Mouse (Mus musculus) midbrain, embryonic 16.5 days (tissue): ENCODE measurements around the gene Mzt1. TPM values are rescaled to one million over a fixed set of nuclear protein-coding genes. Genes with fewer than 3 reads are reported as not detected.

Experiments used
- ATAC-seq: fragments of 200-750 bp; cut with Nextera tagmentation; 2 replicates; pipeline ENCODE4 v1.8.0; 2017; ENCODE audit warnings: moderate TSS enrichment
- H3K27ac ChIP-seq: fragments of 300-500 bp; sonication (generic); 2 replicates; pipeline ENCODE4 v1.5.1; 2014; ENCODE audit warnings: mild to moderate bottlenecking, low read length, mixed read lengths
- H3K27me3 ChIP-seq: fragments of 300-500 bp; sonication (generic); 2 replicates; pipeline ENCODE4 v1.6.1; 2014; ENCODE audit warnings: low read depth, low read length, mixed read lengths; ENCODE audit not compliant: control insufficient read depth, insufficient read depth
- H3K36me3 ChIP-seq: fragments of 300-500 bp; sonication (generic); 2 replicates; pipeline ENCODE4 v1.6.1; 2014; ENCODE audit warnings: mild to moderate bottlenecking, low read length, moderate library complexity, mixed read lengths; ENCODE audit not compliant: control insufficient read depth, insufficient read depth
- H3K4me1 ChIP-seq: fragments of 300-500 bp; sonication (generic); 2 replicates; pipeline ENCODE4 v1.6.1; 2014; ENCODE audit warnings: mild to moderate bottlenecking, low read length, mixed read lengths; ENCODE audit not compliant: control insufficient read depth, insufficient read depth
- H3K4me2 ChIP-seq: fragments of 300-500 bp; sonication (generic); 2 replicates; pipeline ENCODE4 v1.6.1; 2014; ENCODE audit warnings: mild to moderate bottlenecking, low read length, mixed read lengths
- H3K4me3 ChIP-seq: fragments of 300-500 bp; sonication (generic); 2 replicates; pipeline ENCODE4 v1.5.1; 2014; ENCODE audit warnings: low read depth, mild to moderate bottlenecking, low read length, moderate library complexity, mixed read lengths
- H3K9ac ChIP-seq: fragments of 300-500 bp; sonication (generic); 2 replicates; pipeline ENCODE4 v1.6.1; 2014; ENCODE audit warnings: low read depth, low read length, mixed read lengths
- H3K9me3 ChIP-seq: fragments of 300-500 bp; sonication (generic); replicated peaks from 2 replicates; pipeline ENCODE4 v1.6.1; 2014; ENCODE audit warnings: mild to moderate bottlenecking, low read length, mixed read lengths; ENCODE audit not compliant: control insufficient read depth, poor library complexity, severe bottlenecking
- WGBS: fragments of 180-500 bp; shearing (Covaris S2); extraction: QIAGEN DNeasy Blood & Tissue Kit; methylation state at CpG from one replicate; pipeline ENCODE4 v1.1.7; 2014; 5-methylcytosine and 5-hydroxymethylcytosine counted together
- polyA plus RNA-seq: library from polyadenylated mRNA; unstranded; fragments of >200 nt; fragmentation: Nextera tagmentation; extraction: Ambion mirVana; gene quantifications from 2 replicates; pipeline ENCODE4 v1.2.1, GENCODE M21; 2015

Mzt1 gene
- polyA plus RNA-seq, 1 experiment from 2014 or later: 103 TPM

GRCm38 (mm10) chr14:98992482-98992881, 53.5 kb downstream of the Mzt1 start:
- H3K36me3 ChIP-seq: no peaks in the 10 kb centered on the region
- ATAC-seq: no peak

GRCm38 (mm10) chr14:98990636-98991035, 55.3 kb downstream of the Mzt1 start:
- 42% methylated on average over 3 of the region's 3 CpGs for WGBS
- no peak for ATAC-seq
- H3K4me2 ChIP-seq: no peak overlapping the region
- H3K9ac ChIP-seq: no peak overlapping the region
- no peaks in the 10 kb centered on the region for H3K9me3 ChIP-seq
- no peaks in the 10 kb centered on the region for H3K36me3 ChIP-seq
- no peak overlapping the region for H3K4me3 ChIP-seq
- no peaks in the 10 kb centered on the region for H3K4me1 ChIP-seq
- H3K27me3 ChIP-seq: no peaks in the 10 kb centered on the region
- H3K27ac ChIP-seq: no peak overlapping the region

More at GRCm38 (mm10) chr14:98992482-98992881, 53.5 kb downstream of the Mzt1 start:
- Histone ChIP-seq H3K27me3 (no peaks in the 10 kb centered on the region), H3K4me1 (no peaks in the 10 kb centered on the region), H3K9ac (no peak overlapping the region), H3K9me3 (no peaks in the 10 kb centered on the region; the same call in 1 of the 2 replicates), H3K4me3 (no peak overlapping the region), H3K4me2 (no peak overlapping the region), H3K27ac (no peak overlapping the region)
- WGBS: 91% methylated on average over 2 of the region's 2 CpGs

- Histone ChIP-seq H3K4me1 (no peaks in the 10 kb centered on the region), H3K4me3 (no peak overlapping the region), H3K9me3 (no peaks in the 10 kb centered on the region), H3K9ac (no peak overlapping the region), H3K36me3 (no peaks in the 10 kb centered on the region), H3K27me3 (no peaks in the 10 kb centered on the region), H3K4me2 (no peak overlapping the region), H3K27ac (no peak overlapping the region)
- no peak for ATAC-seq
- 34% methylated on average over 3 of the region's 3 CpGs for WGBS
Observed at GRCm38 (mm10) chr14:98989818-98990217, 56.1 kb downstream of the Mzt1 start.

Other genes starting within 250 kb of the Mzt1 start
- gene Rpl36a-ps1, start 51.8 kb downstream of the Mzt1 start, polyA plus RNA-seq: 0.63 TPM in 1 of 2 replicates, not detected in the other
- 9.3 and 11.8 TPM in 2 replicates for gene Bora, start 88 bp upstream of the Mzt1 start, polyA plus RNA-seq
- gene Pibf1, start 53.3 kb upstream of the Mzt1 start, polyA plus RNA-seq: 17.2 and 19.3 TPM in 2 replicates
- 22.6 and 26.9 TPM in 2 replicates for gene Dis3, start 53.6 kb upstream of the Mzt1 start, polyA plus RNA-seq